Mouse (Mus musculus) lung, postnatal 0 days (tissue): ENCODE results near the gene Pparg.

Experiments used
- CTCF ChIP-seq: IDR thresholded peaks from 2 replicates; pipeline ENCODE4 v1.5.1; 2016; ENCODE audit warnings: antibody characterized with exemption, mild to moderate bottlenecking
- EP300 ChIP-seq: IDR thresholded peaks from 2 replicates; pipeline ENCODE4 v1.6.1; 2016; ENCODE audit warnings: antibody characterized with exemption, mild to moderate bottlenecking, control low read depth

DNA sequence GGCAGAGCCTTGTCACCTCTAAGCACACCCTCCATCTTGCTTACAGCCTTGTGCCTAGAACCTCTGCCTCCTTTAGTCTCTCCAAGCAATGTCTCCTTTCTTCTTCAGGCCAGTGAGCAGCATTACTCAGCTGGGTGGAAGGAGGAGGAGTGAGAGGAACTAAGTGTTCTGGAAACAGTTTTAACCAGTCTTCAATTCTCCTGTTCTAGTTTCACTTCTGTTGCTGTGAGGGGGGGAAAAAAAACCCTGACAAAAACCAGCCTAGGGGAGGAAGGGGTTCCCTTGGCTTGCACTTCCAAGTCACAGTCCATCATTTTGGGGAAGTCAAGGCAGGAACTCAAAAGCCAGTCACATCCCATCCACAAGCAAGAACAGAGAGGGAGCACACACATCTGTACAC lies 29.8 kb upstream of the Pparg start:
- TF ChIP-seq CTCF (no peak), EP300 (no peak)
